Mouse (Mus musculus): ENCODE results near the gene Ptgdr2.

DNA sequence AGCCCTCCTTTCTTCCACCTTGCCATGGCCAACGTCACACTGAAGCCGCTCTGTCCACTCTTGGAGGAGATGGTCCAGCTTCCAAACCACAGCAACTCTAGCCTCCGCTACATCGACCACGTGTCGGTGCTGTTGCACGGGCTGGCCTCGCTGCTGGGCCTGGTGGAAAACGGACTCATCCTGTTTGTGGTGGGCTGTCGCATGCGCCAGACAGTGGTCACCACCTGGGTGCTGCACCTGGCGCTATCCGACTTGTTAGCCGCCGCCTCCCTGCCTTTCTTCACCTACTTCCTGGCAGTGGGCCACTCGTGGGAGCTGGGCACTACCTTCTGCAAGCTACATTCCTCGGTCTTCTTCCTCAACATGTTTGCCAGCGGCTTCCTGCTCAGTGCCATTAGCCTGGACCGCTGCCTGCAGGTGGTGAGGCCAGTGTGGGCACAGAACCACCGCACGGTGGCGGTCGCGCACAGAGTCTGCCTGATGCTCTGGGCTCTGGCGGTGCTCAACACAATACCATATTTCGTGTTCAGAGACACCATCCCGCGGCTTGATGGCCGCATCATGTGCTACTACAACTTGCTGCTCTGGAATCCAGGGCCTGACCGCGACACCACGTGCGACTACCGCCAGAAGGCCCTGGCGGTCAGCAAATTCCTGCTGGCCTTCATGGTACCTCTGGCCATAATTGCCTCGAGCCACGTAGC, 3.3 kb downstream of the Ptgdr2 start:
- TF ChIP-seq CTCF (IDR thresholded peaks at IDR 0.05; ENCODE audit: insufficient read depth, low read depth, low read length) (peak; percentile 58; the same call in 1 of the 2 replicates), POLR2A (IDR thresholded peaks at IDR 0.05; ENCODE audit: insufficient read depth, low read depth, low read length) (0 out of 2 replicates have a peak, but pooled peaks have one; percentile 4)
